Mouse (Mus musculus) hindbrain, embryonic 16.5 days (tissue): Measurements from ENCODE around the gene Egfr. TPM values are rescaled to one million over a fixed set of nuclear protein-coding genes. Genes with fewer than 3 reads are reported as not detected.
A peak's percentile ranks its signal among the peaks of the same experiment; 100 is the strongest.

Source experiments
- ATAC-seq: fragments of 200-750 bp; cut with Nextera tagmentation; 2 replicates; pipeline ENCODE4 v1.8.0; 2017; ENCODE audit warnings: moderate TSS enrichment, moderate library complexity
- H3K27ac ChIP-seq: fragments of 300-500 bp; sonication (generic); 2 replicates; pipeline ENCODE4 v1.5.1; 2014; ENCODE audit warnings: low read depth, mild to moderate bottlenecking, control low read depth, low read length, moderate library complexity
- H3K27me3 ChIP-seq: fragments of 300-500 bp; sonication (generic); replicated peaks from 2 replicates; pipeline ENCODE4 v1.6.1; 2014; ENCODE audit warnings: low read length; ENCODE audit not compliant: control insufficient read depth, insufficient read depth
- H3K36me3 ChIP-seq: fragments of 300-500 bp; sonication (generic); 2 replicates; pipeline ENCODE4 v1.6.1; 2014; ENCODE audit warnings: mild to moderate bottlenecking, low read length, moderate library complexity, mixed read lengths; ENCODE audit not compliant: control insufficient read depth, insufficient read depth
- H3K4me1 ChIP-seq: fragments of 300-500 bp; sonication (generic); 2 replicates; pipeline ENCODE4 v1.6.1; 2014; ENCODE audit warnings: low read depth, low read length; ENCODE audit not compliant: control insufficient read depth, insufficient read depth
- H3K4me2 ChIP-seq: fragments of 300-500 bp; sonication (generic); 2 replicates; pipeline ENCODE4 v1.6.1; 2014; ENCODE audit warnings: mild to moderate bottlenecking, low read length, control low read depth, moderate library complexity
- H3K4me3 ChIP-seq: fragments of 300-500 bp; sonication (generic); 2 replicates; pipeline ENCODE4 v1.5.1; 2014; ENCODE audit warnings: mild to moderate bottlenecking, low read length, control low read depth, moderate library complexity
- H3K9ac ChIP-seq: fragments of 300-500 bp; sonication (generic); 2 replicates; pipeline ENCODE4 v1.6.1; 2014; ENCODE audit warnings: low read depth, mild to moderate bottlenecking, control low read depth, low read length, moderate library complexity
- H3K9me3 ChIP-seq: fragments of 300-500 bp; sonication (generic); 2 replicates; pipeline ENCODE4 v1.6.1; 2014; ENCODE audit warnings: mild to moderate bottlenecking, low read length, moderate library complexity; ENCODE audit not compliant: control insufficient read depth
- WGBS: fragments of 180-500 bp; shearing (Covaris S2); extraction: QIAGEN DNeasy Blood & Tissue Kit; methylation state at CpG from one replicate; pipeline ENCODE4 v1.1.7; 2014; 5-methylcytosine and 5-hydroxymethylcytosine counted together
- polyA plus RNA-seq: library from polyadenylated mRNA; unstranded; fragments of >200 nt; fragmentation: Nextera tagmentation; extraction: Ambion mirVana; gene quantifications from 2 replicates; pipeline ENCODE4 v1.2.1, GENCODE M21; 2015

The Egfr gene
- polyA plus RNA-seq, 1 experiment from 2014 or later: 8.4 TPM

GRCm38 (mm10) chr11:16769709-16770303 lies 17.8 kb downstream of the Egfr start:
- peak; percentile 63; the same call in 1 of the 2 replicates for ATAC-seq
- H3K27me3 ChIP-seq: no peaks in the 10 kb centered on the region
- H3K36me3 ChIP-seq: no peaks in the 10 kb centered on the region
- H3K27ac ChIP-seq: no peak overlapping the region
- no peak overlapping the region for H3K4me3 ChIP-seq
- H3K9ac ChIP-seq: no peak overlapping the region
- no peaks in the 10 kb centered on the region for H3K9me3 ChIP-seq
- H3K4me2 ChIP-seq: no peak overlapping the region
- 47% methylated on average over 3 of the region's 3 CpGs for WGBS
- H3K4me1 ChIP-seq: no peaks in the 10 kb centered on the region

- no peak for ATAC-seq
- H3K4me2 ChIP-seq: no peak overlapping the region
- no peaks in the 10 kb centered on the region for H3K36me3 ChIP-seq
- H3K9ac ChIP-seq: no peak overlapping the region
- no peak overlapping the region for H3K27ac ChIP-seq
- WGBS: 84% methylated on average over 4 of the region's 4 CpGs
- no peaks in the 10 kb centered on the region for H3K27me3 ChIP-seq
- H3K9me3 ChIP-seq: no peaks in the 10 kb centered on the region
- H3K4me3 ChIP-seq: no peak overlapping the region
- H3K4me1 ChIP-seq: no peaks in the 10 kb centered on the region
These were observed 19.0 kb downstream of the Egfr start for GRCm38 (mm10) chr11:16770966-16771365.

- WGBS: 39% methylated on average over 4 of the region's 4 CpGs
These were observed 20.7 kb downstream of the Egfr start for GRCm38 (mm10) chr11:16772717-16773116.

GRCm38 (mm10) chr11:16776967-16777366 lies 25.0 kb downstream of the Egfr start:
- Histone ChIP-seq H3K4me2 (no peak overlapping the region), H3K36me3 (no peaks in the 10 kb centered on the region), H3K9ac (no peak overlapping the region), H3K27me3 (no peaks in the 10 kb centered on the region), H3K4me3 (no peak overlapping the region), H3K4me1 (no peaks in the 10 kb centered on the region), H3K27ac (no peak overlapping the region), H3K9me3 (no peaks in the 10 kb centered on the region)
- ATAC-seq: no peak
- WGBS: 73% methylated on average over 2 of the region's 2 CpGs

More at GRCm38 (mm10) chr11:16772717-16773116, 20.7 kb downstream of the Egfr start:
- ATAC-seq: peak; percentile 40; the same call in 1 of the 2 replicates
- Histone ChIP-seq H3K27ac (no peak overlapping the region), H3K4me1 (no peaks in the 10 kb centered on the region), H3K4me3 (no peak overlapping the region), H3K9ac (no peak overlapping the region), H3K27me3 (no peaks in the 10 kb centered on the region), H3K4me2 (no peak overlapping the region), H3K9me3 (no peaks in the 10 kb centered on the region), H3K36me3 (no peaks in the 10 kb centered on the region)

- no peaks in the 10 kb centered on the region for H3K9me3 ChIP-seq
- H3K4me1 ChIP-seq: no peaks in the 10 kb centered on the region
- H3K4me2 ChIP-seq: no peak overlapping the region
- no peak overlapping the region for H3K27ac ChIP-seq
- ATAC-seq: no peak
- no peaks in the 10 kb centered on the region for H3K27me3 ChIP-seq
- H3K36me3 ChIP-seq: no peaks in the 10 kb centered on the region
- H3K4me3 ChIP-seq: no peak overlapping the region
- 81% methylated on average over 2 of the region's 2 CpGs for WGBS
- H3K9ac ChIP-seq: no peak overlapping the region
These were observed 29.6 kb downstream of the Egfr start for GRCm38 (mm10) chr11:16781604-16782003.

GRCm38 (mm10) chr11:16783926-16784659 lies 32.1 kb downstream of the Egfr start:
- Histone ChIP-seq H3K9ac (no peak overlapping the region), H3K27ac (no peak overlapping the region), H3K4me3 (no peak overlapping the region), H3K4me1 (no peaks in the 10 kb centered on the region), H3K36me3 (no peaks in the 10 kb centered on the region), H3K27me3 (no peaks in the 10 kb centered on the region), H3K9me3 (no peaks in the 10 kb centered on the region), H3K4me2 (no peak overlapping the region)
- WGBS: 92% methylated on average over 8 of the region's 8 CpGs
- ATAC-seq: no peak

GRCm38 (mm10) chr11:16792638-16793585 lies 40.9 kb downstream of the Egfr start:
- no peak for ATAC-seq
- Histone ChIP-seq H3K9me3 (no peaks in the 10 kb centered on the region), H3K27me3 (no peaks in the 10 kb centered on the region), H3K27ac (no peak overlapping the region), H3K36me3 (no peaks in the 10 kb centered on the region), H3K4me3 (no peak overlapping the region), H3K9ac (no peak overlapping the region), H3K4me2 (no peak overlapping the region), H3K4me1 (no peaks in the 10 kb centered on the region)
- 62% methylated on average over 5 of the region's 5 CpGs for WGBS

GRCm38 (mm10) chr11:16795012-16795411 lies 43.0 kb downstream of the Egfr start:
- Histone ChIP-seq H3K27me3 (no peaks in the 10 kb centered on the region), H3K4me2 (no peak overlapping the region), H3K4me3 (no peak overlapping the region), H3K36me3 (no peaks in the 10 kb centered on the region), H3K27ac (no peak overlapping the region), H3K4me1 (no peaks in the 10 kb centered on the region), H3K9me3 (no peaks in the 10 kb centered on the region), H3K9ac (no peak overlapping the region)
- no peak for ATAC-seq

GRCm38 (mm10) chr11:16795513-16795912 lies 43.5 kb downstream of the Egfr start:
- Histone ChIP-seq H3K9me3 (no peaks in the 10 kb centered on the region), H3K36me3 (no peaks in the 10 kb centered on the region), H3K9ac (no peak overlapping the region), H3K4me2 (no peak overlapping the region), H3K4me3 (no peak overlapping the region), H3K4me1 (no peaks in the 10 kb centered on the region), H3K27me3 (no peaks in the 10 kb centered on the region), H3K27ac (no peak overlapping the region)
- WGBS: 84% methylated on average over 6 of the region's 6 CpGs
- ATAC-seq: no peak
